Mouse (Mus musculus): ENCODE measurements at regions not wholly inside any gene's neighbourhood (a gene's known extent, or its start where the extent isn't known, plus 50 kb on each side); places are given as distances from the start of the nearest gene placed in this dataset.

- no peak for DNase-seq
These were observed 846.6 kb downstream of the Tlr4 start for GRCm38 (mm10) chr4:67673961-67674360.

GRCm38 (mm10) chr4:67677589-67677988 is 850.2 kb downstream of the Tlr4 start:
- no peak for DNase-seq

- no peak for DNase-seq
These were observed 871.1 kb downstream of the Tlr4 start for GRCm38 (mm10) chr4:67698438-67698837.

Measured in lung, postnatal 4 days (tissue).